Mouse (Mus musculus) embryonic facial prominence, embryonic 12.5 days (tissue): ENCODE measurements around the gene Tle6. TPM values are rescaled to one million over a fixed set of nuclear protein-coding genes. Genes with fewer than 3 reads are reported as not detected.
"Not testable (repeated sequence)": the region's sequence is repeated elsewhere in the genome, so short reads cannot be mapped to it uniquely, and the experiment has no call there.

Experiments used
- ATAC-seq: fragments of 200-750 bp; cut with Nextera tagmentation; 2 replicates; pipeline ENCODE4 v1.8.0; 2017; ENCODE audit not compliant: insufficient number of reproducible peaks, insufficient read depth, low FRiP score, low TSS enrichment
- H3K27ac ChIP-seq: fragments of 300-500 bp; sonication (generic); 2 replicates; pipeline ENCODE4 v1.5.1; 2016; ENCODE audit warnings: mild to moderate bottlenecking
- H3K27me3 ChIP-seq: fragments of 300-500 bp; sonication (generic); 2 replicates; pipeline ENCODE4 v1.6.1; 2016; ENCODE audit warnings: mild to moderate bottlenecking, moderate library complexity
- H3K36me3 ChIP-seq: fragments of 300-500 bp; sonication (generic); 2 replicates; pipeline ENCODE4 v1.6.1; 2016; ENCODE audit warnings: mild to moderate bottlenecking
- H3K4me1 ChIP-seq: fragments of 300-500 bp; sonication (generic); 2 replicates; pipeline ENCODE4 v1.6.1; 2016
- H3K4me2 ChIP-seq: fragments of 300-500 bp; sonication (generic); replicated peaks from 2 replicates; pipeline ENCODE4 v1.6.1; 2016; ENCODE audit warnings: mild to moderate bottlenecking, moderate library complexity
- H3K4me3 ChIP-seq: fragments of 300-500 bp; sonication (generic); 2 replicates; pipeline ENCODE4 v1.5.1; 2016; ENCODE audit warnings: mild to moderate bottlenecking
- H3K9ac ChIP-seq: fragments of 300-500 bp; sonication (generic); 2 replicates; pipeline ENCODE4 v1.6.1; 2016; ENCODE audit warnings: mild to moderate bottlenecking, moderate library complexity
- H3K9me3 ChIP-seq: fragments of 300-500 bp; sonication (generic); 2 replicates; pipeline ENCODE4 v1.6.1; 2016; ENCODE audit warnings: mild to moderate bottlenecking, moderate library complexity
- WGBS: fragments of 180-500 bp; shearing (Covaris S2); methylation state at CpG from one replicate; pipeline ENCODE4 v1.1.7; 2016; 5-methylcytosine and 5-hydroxymethylcytosine counted together
- polyA plus RNA-seq: library from polyadenylated mRNA; unstranded; fragments of >200 nt; fragmentation: Nextera tagmentation; extraction: Ambion mirVana; gene quantifications from 2 replicates; pipeline ENCODE4 v1.2.1, GENCODE M21; 2016

The Tle6 gene
- polyA plus RNA-seq: 14.4 and 16.2 TPM in 2 replicates

- Histone ChIP-seq H3K27me3 (no peaks in the 10 kb centered on the region), H3K4me1 (peaks cover 61% of the 10 kb centered on the region), H3K4me3 (peak within 1 kb of the TSS; percentile 9), H3K27ac (peak within 1 kb of the TSS; percentile 72), H3K4me2 (peak within 1 kb of the TSS; percentile 42), H3K9ac (0 out of 2 replicates have a peak within 1 kb of the TSS, but pooled peaks have one; percentile 17), H3K36me3 (no peaks in the 10 kb centered on the region), H3K9me3 (no peaks in the 10 kb centered on the region)
- under 1% methylated on average over 26 of the region's 28 CpGs for WGBS
- ATAC-seq: peak; percentile 72
These were observed at the start of gene Tle6 for GRCm38 (mm10) chr10:81600738-81601203. Gene Tle6 (minus strand): TSS chr10:81601073.

GRCm38 (mm10) chr10:81648803-81649775, 48.2 kb upstream of the Tle6 start, which contains the start of gene Gm10778:
Gene Gm10778 (plus strand): TSS chr10:81649059.
- H3K4me3 ChIP-seq: peak within 1 kb of the TSS; percentile 56
- not testable (repeated sequence) for H3K4me1 ChIP-seq, H3K9me3 ChIP-seq, H3K36me3 ChIP-seq, H3K27me3 ChIP-seq
- H3K9ac ChIP-seq: peak within 1 kb of the TSS; percentile 67
- 4% methylated on average over 34 of the region's 52 CpGs for WGBS
- H3K27ac ChIP-seq: peak within 1 kb of the TSS; percentile 81
- ATAC-seq: peak; percentile 88
- H3K4me2 ChIP-seq: peak within 1 kb of the TSS; percentile 54

GRCm38 (mm10) chr10:81646015-81646555, 45.2 kb upstream of the Tle6 start:
- ATAC-seq: no peak
- no peak overlapping the region for H3K4me2 ChIP-seq
- 0 out of 2 replicates have a peak, but pooled peaks cover 5% of the 10 kb centered on the region for H3K36me3 ChIP-seq
- H3K9ac ChIP-seq: no peak overlapping the region
- no peaks in the 10 kb centered on the region for H3K9me3 ChIP-seq
- no peak overlapping the region for H3K27ac ChIP-seq
- H3K4me1 ChIP-seq: peaks cover 12% of the 10 kb centered on the region
- WGBS: 78% methylated on average over 7 of the region's 7 CpGs
- H3K27me3 ChIP-seq: no peaks in the 10 kb centered on the region
- H3K4me3 ChIP-seq: no peak overlapping the region

GRCm38 (mm10) chr10:81645391-81645790, 44.5 kb upstream of the Tle6 start:
- Histone ChIP-seq H3K9me3 (no peaks in the 10 kb centered on the region), H3K27ac (no peak overlapping the region), H3K36me3 (no peaks in the 10 kb centered on the region), H3K4me3 (no peak overlapping the region), H3K4me2 (no peak overlapping the region), H3K9ac (no peak overlapping the region), H3K4me1 (peaks cover 12% of the 10 kb centered on the region), H3K27me3 (no peaks in the 10 kb centered on the region)
- no peak for ATAC-seq
- 91% methylated on average over 4 of the region's 4 CpGs for WGBS

- no peak overlapping the region for H3K4me3 ChIP-seq
- H3K4me2 ChIP-seq: no peak overlapping the region
- H3K9ac ChIP-seq: no peak overlapping the region
- H3K27me3 ChIP-seq: no peaks in the 10 kb centered on the region
- no peaks in the 10 kb centered on the region for H3K36me3 ChIP-seq
- ATAC-seq: no peak
- H3K9me3 ChIP-seq: no peaks in the 10 kb centered on the region
- 91% methylated on average over 18 of the region's 18 CpGs for WGBS
- H3K4me1 ChIP-seq: peaks cover 12% of the 10 kb centered on the region
- H3K27ac ChIP-seq: no peak overlapping the region
These were observed 43.8 kb upstream of the Tle6 start for GRCm38 (mm10) chr10:81644716-81645115.

- Histone ChIP-seq H3K4me1 (peaks cover 12% of the 10 kb centered on the region), H3K9ac (peak overlapping the region; percentile 94), H3K4me3 (peak overlapping the region; percentile 75), H3K27me3 (no peaks in the 10 kb centered on the region), H3K36me3 (no peaks in the 10 kb centered on the region), H3K27ac (peak overlapping the region; percentile 94), H3K4me2 (peak overlapping the region; percentile 89), H3K9me3 (no peaks in the 10 kb centered on the region)
- ATAC-seq: no peak
- WGBS: 52% methylated on average over 2 of the region's 2 CpGs
These were observed 43.3 kb upstream of the Tle6 start for GRCm38 (mm10) chr10:81644162-81644561.

- no peaks in the 10 kb centered on the region for H3K9me3 ChIP-seq
- H3K27me3 ChIP-seq: no peaks in the 10 kb centered on the region
- H3K4me1 ChIP-seq: peaks cover 12% of the 10 kb centered on the region
- 1% methylated on average over 75 of the region's 75 CpGs for WGBS
- peak; percentile 89 for ATAC-seq
- peak overlapping the region; percentile 94 for H3K27ac ChIP-seq
- peak overlapping the region; percentile 89 for H3K4me2 ChIP-seq
- H3K9ac ChIP-seq: peak overlapping the region; percentile 94
- H3K36me3 ChIP-seq: no peaks in the 10 kb centered on the region
- peak overlapping the region; percentile 75 for H3K4me3 ChIP-seq
These were observed 42.7 kb upstream of the Tle6 start for GRCm38 (mm10) chr10:81643449-81644055.

- no peak; the same call in 1 of the 2 replicates for ATAC-seq
These were observed 42.0 kb upstream of the Tle6 start for GRCm38 (mm10) chr10:81642648-81643448.

GRCm38 (mm10) chr10:81641978-81642647, 41.2 kb upstream of the Tle6 start:
- ATAC-seq: no peak
- H3K4me2 ChIP-seq: peak overlapping the region; percentile 89
- 75% methylated on average over 8 of the region's 8 CpGs for WGBS

More at GRCm38 (mm10) chr10:81642648-81643448, 42.0 kb upstream of the Tle6 start:
- Histone ChIP-seq H3K4me3 (peak overlapping the region; percentile 75), H3K27me3 (no peaks in the 10 kb centered on the region), H3K4me2 (peak overlapping the region; percentile 89), H3K27ac (peak overlapping the region; percentile 94), H3K9ac (peak overlapping the region; percentile 94), H3K36me3 (no peaks in the 10 kb centered on the region), H3K9me3 (no peaks in the 10 kb centered on the region), H3K4me1 (peaks cover 12% of the 10 kb centered on the region)
- 18% methylated on average over 24 of the region's 24 CpGs for WGBS

GRCm38 (mm10) chr10:81641566-81641965, 40.7 kb upstream of the Tle6 start:
- Histone ChIP-seq H3K9ac (no peak overlapping the region), H3K4me2 (no peak overlapping the region), H3K4me3 (no peak overlapping the region), H3K4me1 (peaks cover 12% of the 10 kb centered on the region), H3K27me3 (no peaks in the 10 kb centered on the region), H3K27ac (no peak overlapping the region), H3K36me3 (no peaks in the 10 kb centered on the region), H3K9me3 (no peaks in the 10 kb centered on the region)
- no peak for ATAC-seq
- WGBS: 95% methylated on average over 2 of the region's 2 CpGs

More at GRCm38 (mm10) chr10:81641978-81642647, 41.2 kb upstream of the Tle6 start:
- Histone ChIP-seq H3K9ac (peak overlapping the region; percentile 94), H3K27me3 (no peaks in the 10 kb centered on the region), H3K9me3 (no peaks in the 10 kb centered on the region), H3K4me3 (peak overlapping the region; percentile 75), H3K27ac (no peak overlapping the region), H3K36me3 (no peaks in the 10 kb centered on the region), H3K4me1 (peaks cover 12% of the 10 kb centered on the region)
